Mouse (Mus musculus) erythroblast, embryonic 14.5 days (primary cell): ENCODE results near the gene Acp2. TPM values are rescaled to one million over a fixed set of nuclear protein-coding genes. Genes with fewer than 3 reads are reported as not detected.

Experiments used
- H3K27me3 ChIP-seq: 2 replicates; pipeline ENCODE4 v1.6.1; 2012; ENCODE audit warnings: inconsistent platforms; ENCODE audit not compliant: control insufficient read depth
- H3K36me3 ChIP-seq: 2 replicates; pipeline ENCODE4 v1.6.1; 2012; ENCODE audit warnings: mild to moderate bottlenecking, inconsistent platforms; ENCODE audit not compliant: control insufficient read depth
- H3K4me1 ChIP-seq: 2 replicates; pipeline ENCODE4 v1.6.1; 2012; ENCODE audit warnings: inconsistent platforms; ENCODE audit not compliant: control insufficient read depth
- H3K4me3 ChIP-seq: replicated peaks from 2 replicates; pipeline ENCODE3; 2012; ENCODE audit warnings: moderate library complexity, mild to moderate bottlenecking, inconsistent platforms
- H3K9me3 ChIP-seq: 2 replicates; pipeline ENCODE4 v1.6.1; 2012; ENCODE audit warnings: low read length, inconsistent platforms, mixed read lengths; ENCODE audit not compliant: control insufficient read depth
- GATA1 ChIP-seq: IDR thresholded peaks from 2 replicates; pipeline ENCODE4 v1.6.1; 2012; ENCODE audit warnings: low read length, inconsistent platforms, mixed read lengths
- TAL1 ChIP-seq: IDR thresholded peaks from 3 replicates; pipeline ENCODE4 v1.6.1; 2012; ENCODE audit warnings: low read length, inconsistent platforms, mixed read lengths
- polyA plus RNA-seq: library from polyadenylated mRNA; stranded (reverse); fragments of >175 nt; gene quantifications from 2 replicates; pipeline ENCODE4 v1.2.3, GENCODE M21; 2012

The Acp2 gene
- polyA plus RNA-seq, 1 experiment: 0.16 TPM

- Histone ChIP-seq H3K27me3 (no peaks in the 10 kb centered on the region), H3K9me3 (no peaks in the 10 kb centered on the region), H3K36me3 (peaks cover 60% of the 10 kb centered on the region), H3K4me1 (peaks cover 10% of the 10 kb centered on the region), H3K4me3 (no peak overlapping the region)
- no peak for TF ChIP-seq GATA1
- no peak for TF ChIP-seq TAL1
Measured at GRCm38 (mm10) chr2:91169587-91170322, 32.9 kb upstream of the Acp2 start.

- no peak overlapping the region for H3K4me3 ChIP-seq
- peaks cover 47% of the 10 kb centered on the region for H3K36me3 ChIP-seq
- H3K9me3 ChIP-seq: no peaks in the 10 kb centered on the region
- H3K4me1 ChIP-seq: no peaks in the 10 kb centered on the region
- no peaks in the 10 kb centered on the region for H3K27me3 ChIP-seq
- TF ChIP-seq GATA1: no peak
- no peak for TF ChIP-seq TAL1
Measured at GRCm38 (mm10) chr2:91175490-91175889, 27.2 kb upstream of the Acp2 start.

- peaks cover 47% of the 10 kb centered on the region for H3K36me3 ChIP-seq
- H3K27me3 ChIP-seq: peaks cover 2% of the 10 kb centered on the region
- TF ChIP-seq GATA1 (no peak), TAL1 (no peak)
- no peak overlapping the region for H3K4me3 ChIP-seq
- no peaks in the 10 kb centered on the region for H3K9me3 ChIP-seq
- peaks cover 2% of the 10 kb centered on the region; the same call in 1 of the 2 replicates for H3K4me1 ChIP-seq
Measured at GRCm38 (mm10) chr2:91176234-91176633, 26.5 kb upstream of the Acp2 start.

GRCm38 (mm10) chr2:91179825-91180224 lies 22.9 kb upstream of the Acp2 start:
- H3K9me3 ChIP-seq: no peaks in the 10 kb centered on the region
- H3K4me3 ChIP-seq: no peak overlapping the region
- peaks cover 33% of the 10 kb centered on the region for H3K4me1 ChIP-seq
- peaks cover 28% of the 10 kb centered on the region for H3K36me3 ChIP-seq
- TF ChIP-seq TAL1: no peak
- TF ChIP-seq GATA1: no peak
- peaks cover 16% of the 10 kb centered on the region for H3K27me3 ChIP-seq

- TF ChIP-seq TAL1 (no peak), GATA1 (no peak)
- no peak overlapping the region for H3K4me3 ChIP-seq
- no peaks in the 10 kb centered on the region for H3K9me3 ChIP-seq
- H3K4me1 ChIP-seq: peaks cover 33% of the 10 kb centered on the region
- H3K36me3 ChIP-seq: peaks cover 23% of the 10 kb centered on the region
- H3K27me3 ChIP-seq: peaks cover 16% of the 10 kb centered on the region
Measured at GRCm38 (mm10) chr2:91180706-91181105, 22.0 kb upstream of the Acp2 start.

GRCm38 (mm10) chr2:91182016-91182404 lies 20.7 kb upstream of the Acp2 start:
- Histone ChIP-seq H3K4me3 (peak overlapping the region; percentile 85), H3K36me3 (peaks cover 10% of the 10 kb centered on the region), H3K9me3 (no peaks in the 10 kb centered on the region), H3K4me1 (peaks cover 33% of the 10 kb centered on the region), H3K27me3 (peaks cover 16% of the 10 kb centered on the region)
- TF ChIP-seq TAL1 (no peak), GATA1 (no peak)

GRCm38 (mm10) chr2:91182405-91183147 lies 20.1 kb upstream of the Acp2 start:
- Histone ChIP-seq H3K9me3 (no peaks in the 10 kb centered on the region), H3K36me3 (peaks cover 9% of the 10 kb centered on the region), H3K4me1 (peaks cover 33% of the 10 kb centered on the region), H3K4me3 (peak overlapping the region; percentile 85), H3K27me3 (peaks cover 16% of the 10 kb centered on the region)
- TF ChIP-seq TAL1 (no peak), GATA1 (no peak)

- Histone ChIP-seq H3K4me1 (peaks cover 33% of the 10 kb centered on the region), H3K27me3 (peaks cover 16% of the 10 kb centered on the region), H3K9me3 (no peaks in the 10 kb centered on the region), H3K36me3 (peaks cover 4% of the 10 kb centered on the region), H3K4me3 (peak overlapping the region; percentile 85)
- TF ChIP-seq GATA1: no peak
- TF ChIP-seq TAL1: no peak
Measured at GRCm38 (mm10) chr2:91183148-91183513, 19.6 kb upstream of the Acp2 start.

GRCm38 (mm10) chr2:91183711-91184405 lies 18.8 kb upstream of the Acp2 start, which contains the start of gene Madd:
TSS of gene Madd (minus strand) at chr2:91183837.
- no peak for TF ChIP-seq GATA1
- no peak for TF ChIP-seq TAL1

More at GRCm38 (mm10) chr2:91183711-91184405, 18.8 kb upstream of the Acp2 start, which contains the start of gene Madd:
- H3K4me1 ChIP-seq: peaks cover 33% of the 10 kb centered on the region
- no peaks in the 10 kb centered on the region; the same call in 1 of the 2 replicates for H3K36me3 ChIP-seq
- H3K9me3 ChIP-seq: no peaks in the 10 kb centered on the region
- peak within 1 kb of the TSS; percentile 85 for H3K4me3 ChIP-seq
- peaks cover 16% of the 10 kb centered on the region for H3K27me3 ChIP-seq
